ENCODE assay signal across 15 mouse cellular contexts in the genomic region with DNA sequence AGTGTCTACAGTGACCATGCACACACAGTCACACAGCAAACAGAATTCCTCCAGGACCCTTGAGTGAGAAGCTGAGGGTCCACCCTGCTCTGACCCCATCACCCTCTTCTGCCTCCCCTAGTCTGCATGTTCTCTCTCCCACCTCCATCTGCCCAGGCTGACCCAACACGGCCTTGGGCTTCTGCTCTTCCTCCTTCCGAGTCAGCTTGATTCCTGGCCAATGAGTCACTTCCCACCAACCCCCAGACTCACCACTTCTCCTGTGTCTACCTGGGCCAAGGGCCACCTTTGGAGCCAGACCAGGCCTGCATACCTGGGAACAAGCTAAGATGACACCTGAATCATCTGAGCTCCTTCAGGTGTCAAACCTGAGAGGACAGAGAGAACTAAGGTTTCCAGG. TPM values are rescaled to one million over a fixed set of nuclear protein-coding genes. Genes with fewer than 3 reads are reported as not detected.
DNase-seq lines count a peak whose midpoint lies in the region; ATAC-seq and TF ChIP-seq lines count a peak whose summit lies in the region.
"Had no signal": no experiment of that assay in that cellular context is flagged by ENCODE, and none has a peak within 500 bp of the region (broad histone marks: within the 10 kb centered on the region; RNA-seq: fewer than 3 reads in every experiment).

No protein-coding gene starts in this region.

- H3K4me2 ChIP-seq in hindbrain, embryonic 16.5 days (ENCODE audit: low read length), result no peak overlapping the region
- H3K4me2 ChIP-seq: hindbrain, embryonic 14.5 days; liver, embryonic 15.5 days; neural tube, embryonic 15.5 days had no signal

- no peaks in the 10 kb centered on the region for H3K36me3 ChIP-seq in hindbrain, embryonic 16.5 days (ENCODE audit: control insufficient read depth, insufficient read depth, low read length)
- no peaks in the 10 kb centered on the region for H3K36me3 ChIP-seq in hindbrain, embryonic 10.5 days
- H3K36me3 ChIP-seq in testis, adult 2 months (ENCODE audit: control insufficient read depth, insufficient read depth, low read length), result no peaks in the 10 kb centered on the region
- H3K36me3 ChIP-seq in forebrain, embryonic 10.5 days (replicated peaks), result no peaks in the 10 kb centered on the region
- H3K36me3 ChIP-seq: liver, embryonic 15.5 days; neural tube, embryonic 15.5 days had no signal

- no peaks in the 10 kb centered on the region for H3K27me3 ChIP-seq in hindbrain, embryonic 16.5 days (replicated peaks; ENCODE audit: control insufficient read depth, insufficient read depth, low read length)
- no peaks in the 10 kb centered on the region for H3K27me3 ChIP-seq in hindbrain, embryonic 10.5 days (ENCODE audit: insufficient read depth, poor library complexity, severe bottlenecking)
- H3K27me3 ChIP-seq in testis, adult 2 months (ENCODE audit: control insufficient read depth, insufficient read depth, low read length), result no peaks in the 10 kb centered on the region
- peaks cover 11% of the 10 kb centered on the region; the same call in 1 of the 2 replicates for H3K27me3 ChIP-seq in forebrain, embryonic 10.5 days (ENCODE audit: poor library complexity, severe bottlenecking)
- H3K27me3 ChIP-seq: liver, embryonic 15.5 days; neural tube, embryonic 15.5 days had no signal

- WGBS in hindbrain, embryonic 16.5 days, result 66% methylated on average over 2 of the region's 2 CpGs
- 82% methylated on average over 2 of the region's 2 CpGs for WGBS in hindbrain, embryonic 10.5 days
- 82% methylated on average over 2 of the region's 2 CpGs for WGBS in forebrain, embryonic 10.5 days

- DNase-seq in gastrocnemius, adult 2 months, result no peak
- no peak for DNase-seq in gastrocnemius, postnatal 36 days
- no peak for DNase-seq in hindbrain, embryonic 10.5 days (ENCODE audit: low spot score)
- no peak for DNase-seq in testis, postnatal 14 days (ENCODE audit: low spot score)
- no peak for DNase-seq in left cerebral cortex, adult 18-20 months (ENCODE audit: low spot score in 2 of 2)
- no peak for DNase-seq in forebrain, embryonic 10.5 days (ENCODE audit: extremely low spot score, low spot score)

- H3K9ac ChIP-seq in hindbrain, embryonic 16.5 days (ENCODE audit: low read depth, low read length), result no peak overlapping the region
- H3K9ac ChIP-seq: forebrain, postnatal 0 days; hindbrain, embryonic 14.5 days; liver, embryonic 15.5 days; neural tube, embryonic 15.5 days had no signal

- H3K4me1 ChIP-seq in hindbrain, embryonic 16.5 days (ENCODE audit: control insufficient read depth, insufficient read depth, low read depth, low read length), result no peaks in the 10 kb centered on the region
- peaks cover 5% of the 10 kb centered on the region; the same call in 1 of the 2 replicates for H3K4me1 ChIP-seq in hindbrain, embryonic 10.5 days (replicated peaks)
- H3K4me1 ChIP-seq in testis, adult 2 months (ENCODE audit: control insufficient read depth, insufficient read depth, low read length), result no peaks in the 10 kb centered on the region
- peaks cover 5% of the 10 kb centered on the region; the same call in 1 of the 2 replicates for H3K4me1 ChIP-seq in forebrain, embryonic 10.5 days
- H3K4me1 ChIP-seq: neural tube, embryonic 15.5 days had no signal

- peak overlapping the region; percentile 48 for H3K27ac ChIP-seq in gastrocnemius, adult 2 months
- H3K27ac ChIP-seq in hindbrain, embryonic 16.5 days (ENCODE audit: low read depth, low read length), result no peak overlapping the region
- H3K27ac ChIP-seq in hindbrain, embryonic 10.5 days, result no peak overlapping the region
- peak overlapping the region; percentile 0; the same call in 1 of the 2 replicates for H3K27ac ChIP-seq in testis, adult 2 months (ENCODE audit: control insufficient read depth, insufficient read depth, low read depth, low read length)
- no peak overlapping the region for H3K27ac ChIP-seq in forebrain, embryonic 10.5 days
- H3K27ac ChIP-seq: hindbrain, embryonic 14.5 days; liver, embryonic 15.5 days; neural tube, embryonic 15.5 days had no signal

- no peak overlapping the region for H3K4me3 ChIP-seq in gastrocnemius, adult 2 months
- H3K4me3 ChIP-seq in hindbrain, embryonic 16.5 days (ENCODE audit: low read length), result no peak overlapping the region
- no peak overlapping the region for H3K4me3 ChIP-seq in hindbrain, embryonic 10.5 days
- peak overlapping the region; percentile 63 for H3K4me3 ChIP-seq in testis, adult 2 months (ENCODE audit: control insufficient read depth, low read depth, low read length)
- no peak overlapping the region for H3K4me3 ChIP-seq in forebrain, embryonic 10.5 days
- H3K4me3 ChIP-seq: erythroblast, embryonic 14.5 days; liver, embryonic 15.5 days; neural tube, embryonic 15.5 days had no signal

- intact Hi-C loops in gastrocnemius, adult 2 months (cut with DNase I), result loop anchor here (2.0 to 5.0 kb wide), 2 partner anchors 491 to 756 kb away; no protein-coding TSS in a partner anchor
- intact Hi-C loops in gastrocnemius, postnatal 36 days (cut with DNase I), result loop anchor here (5.0 kb wide), 2 partner anchors 491 to 756 kb away; no protein-coding TSS in a partner anchor

- no peaks in the 10 kb centered on the region for H3K9me3 ChIP-seq in hindbrain, embryonic 16.5 days (ENCODE audit: control insufficient read depth, low read length)
- H3K9me3 ChIP-seq in hindbrain, embryonic 10.5 days, result no peaks in the 10 kb centered on the region
- no peaks in the 10 kb centered on the region for H3K9me3 ChIP-seq in forebrain, embryonic 10.5 days
- H3K9me3 ChIP-seq: liver, embryonic 15.5 days; neural tube, embryonic 15.5 days had no signal

- no peak for TF ChIP-seq CTCF in gastrocnemius, adult 2 months (IDR thresholded peaks at IDR 0.05)
- no peak for TF ChIP-seq CTCF in testis, adult 2 months (IDR thresholded peaks at IDR 0.05; ENCODE audit: control insufficient read depth, insufficient read depth, insufficient replicate concordance, low read depth, low read length)

- TF ChIP-seq POLR2A in testis, adult 2 months (IDR thresholded peaks at IDR 0.05; ENCODE audit: control insufficient read depth, low read depth, low read length), result no peak

- peak; percentile 9; the same call in 1 of the 2 replicates for ATAC-seq in hindbrain, embryonic 16.5 days

RNA-seq across cellular contexts. Expression of a gene that starts 50.7 kb away (rescaled TPM):
- 10 to 100 TPM; 10.9 to 17.0 TPM for total RNA-seq in gastrocnemius, adult 2 months (2021)
- total RNA-seq in gastrocnemius, postnatal 36 days (2021), result 10 to 100 TPM; 14.5 to 17.3 TPM
- 28.5 and 34.3 TPM in 2 replicates for polyA plus RNA-seq in hindbrain, embryonic 16.5 days (2015; fragmentation: Nextera tagmentation; extraction: Ambion mirVana)
- 46.9 and 54.5 TPM in 2 replicates for polyA plus RNA-seq in hindbrain, embryonic 10.5 days (2016; fragmentation: Nextera tagmentation; extraction: Ambion mirVana)
- polyA plus RNA-seq in testis, adult 2 months (2012; rRNA removed), result 4.3 and 5.4 TPM in 2 replicates
- 10 to 100 TPM; 49.5 to 50.7 TPM for total RNA-seq in left cerebral cortex, adult 18-20 months (2021)
- polyA plus RNA-seq in forebrain, embryonic 10.5 days (2016; fragmentation: Nextera tagmentation; extraction: Ambion mirVana), result 51.6 and 54.7 TPM in 2 replicates
- total RNA-seq: megakaryocyte, adult 5-6 weeks; monocyte, adult 5-6 weeks had no signal

Comparison
In these comparisons a context has a peak if more than half of its experiments do, and no peak if none do; other contexts are left out.
1. H3K27ac ChIP-seq: peak in gastrocnemius, adult 2 months (single experiment) and testis, adult 2 months (single experiment); none in hindbrain, embryonic 16.5 days (single experiment), hindbrain, embryonic 10.5 days (single experiment) and forebrain, embryonic 10.5 days (single experiment).